Comparison of ENCODE assay signal across 28 mouse cellular contexts in genomic region chr1:134229806-134230575, GRCm38 (mm10). TPM values are rescaled to one million over a fixed set of nuclear protein-coding genes. Genes with fewer than 3 reads are reported as not detected.
DNase-seq lines count a peak whose midpoint lies in the region; ATAC-seq and TF ChIP-seq lines count a peak whose summit lies in the region.
"Had no signal": no experiment of that assay in that cellular context is flagged by ENCODE, and none has a peak within 500 bp of the region (broad histone marks: within the 10 kb centered on the region; RNA-seq: fewer than 3 reads in every experiment).

No protein-coding gene starts in this region.

- H3K27ac ChIP-seq in heart, postnatal 0 days (ENCODE audit: low read depth): peak overlapping the region; percentile 31; the same call in 1 of the 2 replicates
- no peak overlapping the region for H3K27ac ChIP-seq in heart, embryonic 12.5 days (ENCODE audit: poor library complexity, severe bottlenecking)
- H3K27ac ChIP-seq: embryonic facial prominence, embryonic 10.5 days; hindbrain, embryonic 15.5 days; kidney, postnatal 0 days; neural tube, embryonic 12.5 days had no signal

- H3K4me2 ChIP-seq in heart, postnatal 0 days (ENCODE audit: low read depth, low read length): no peak overlapping the region
- no peak overlapping the region for H3K4me2 ChIP-seq in heart, embryonic 12.5 days
- H3K4me2 ChIP-seq: hindbrain, embryonic 15.5 days; neural tube, embryonic 12.5 days had no signal

- intact Hi-C loops in heart, postnatal 10 days (cut with DNase I): no loop called here

- H3K4me1 ChIP-seq in heart, postnatal 0 days (ENCODE audit: control insufficient read depth, insufficient read depth): peaks cover 39% of the 10 kb centered on the region
- H3K4me1 ChIP-seq in heart, embryonic 12.5 days (replicated peaks): peaks cover 53% of the 10 kb centered on the region

- H3K27me3 ChIP-seq in heart, postnatal 0 days (ENCODE audit: control insufficient read depth, insufficient read depth, low read length): peaks cover 16% of the 10 kb centered on the region
- H3K27me3 ChIP-seq in heart, embryonic 12.5 days (replicated peaks): peaks cover 29% of the 10 kb centered on the region
- H3K27me3 ChIP-seq: hindbrain, embryonic 15.5 days had no signal

- no peak for TF ChIP-seq EP300 in heart, postnatal 0 days (IDR thresholded peaks at IDR 0.05; ENCODE audit: low read depth)

- H3K4me3 ChIP-seq in heart, postnatal 0 days (ENCODE audit: low read depth, low read length): no peak overlapping the region
- H3K4me3 ChIP-seq in heart, embryonic 12.5 days: no peak overlapping the region
- H3K4me3 ChIP-seq: embryonic facial prominence, embryonic 10.5 days; hindbrain, embryonic 15.5 days; neural tube, embryonic 12.5 days had no signal

- ATAC-seq in heart, postnatal 0 days (ENCODE audit: insufficient read depth, low read depth): no peak
- no peak for ATAC-seq in heart, embryonic 12.5 days (ENCODE audit: insufficient number of reproducible peaks, low FRiP score)
- ATAC-seq: CD4-positive, CD25-positive, alpha-beta regulatory T cell, adult 4 months; forebrain, embryonic 16.5 days had no signal

- TF ChIP-seq CTCF in heart, postnatal 0 days (IDR thresholded peaks at IDR 0.05; ENCODE audit: low read depth): no peak

- DNase-seq in adrenal gland, postnatal 10 days: peak; percentile 17
- DNase-seq in adrenal gland, adult 18-20 months (ENCODE audit: low spot score in 2 of 2): no peak
- DNase-seq in heart, adult 11 months: peak; percentile 97
- no peak for DNase-seq in heart, postnatal 4 days
- no peak for DNase-seq in heart, postnatal 0 days (ENCODE audit: low spot score)
- peak; percentile 54 to 64 for DNase-seq in heart, postnatal 10 days
- DNase-seq: gastrocnemius, postnatal 36 days; kidney, adult 2 months; lung, postnatal 4 days; midbrain, embryonic 14.5 days; thymus, postnatal 14 days had no signal

- no peaks in the 10 kb centered on the region for H3K36me3 ChIP-seq in heart, postnatal 0 days (replicated peaks; ENCODE audit: control insufficient read depth, insufficient read depth, low read length)
- no peaks in the 10 kb centered on the region for H3K36me3 ChIP-seq in heart, embryonic 12.5 days
- H3K36me3 ChIP-seq: embryonic facial prominence, embryonic 10.5 days; hindbrain, embryonic 15.5 days; neural tube, embryonic 12.5 days had no signal

- no peaks in the 10 kb centered on the region for H3K9me3 ChIP-seq in heart, postnatal 0 days (replicated peaks; ENCODE audit: control insufficient read depth, low read length)
- no peaks in the 10 kb centered on the region for H3K9me3 ChIP-seq in heart, embryonic 12.5 days (replicated peaks)
- H3K9me3 ChIP-seq: embryonic facial prominence, embryonic 10.5 days; hindbrain, embryonic 15.5 days; neural tube, embryonic 12.5 days had no signal

- WGBS in heart, postnatal 0 days: 58% methylated on average over 5 of the region's 5 CpGs
- 53% methylated on average over 5 of the region's 5 CpGs for WGBS in heart, embryonic 12.5 days

- no peak overlapping the region for H3K9ac ChIP-seq in heart, postnatal 0 days (replicated peaks; ENCODE audit: low read depth, low read length)
- no peak overlapping the region for H3K9ac ChIP-seq in heart, embryonic 12.5 days
- H3K9ac ChIP-seq: hindbrain, embryonic 15.5 days; neural tube, embryonic 12.5 days had no signal

RNA-seq across cellular contexts. Expression of gene Adora1, which starts 5.2 kb away (rescaled TPM):
- total RNA-seq in adrenal gland, postnatal 10 days (2021): 10 to 100 TPM; 70.4 to 83.0 TPM
- 100 to 1,000 TPM; 111 to 130 TPM for total RNA-seq in adrenal gland, adult 18-20 months (2021)
- total RNA-seq in heart, postnatal 4 days (2021): 1 to 10 TPM; 9.3 to 9.9 TPM
- total RNA-seq in heart, postnatal 0 days (2014; rRNA removed; ENCODE audit: low replicate concordance): 15.5 and 29.2 TPM in 2 replicates
- 11.7 and 12.9 TPM in 2 replicates for polyA plus RNA-seq in heart, postnatal 0 days (2015; fragmentation: Nextera tagmentation; extraction: Ambion mirVana)
- polyA plus RNA-seq in heart, embryonic 12.5 days (2016; fragmentation: Nextera tagmentation; extraction: Ambion mirVana): 7.3 and 9.3 TPM in 2 replicates
- total RNA-seq in heart, postnatal 10 days (2021): 10 to 100 TPM; 12.0 to 19.4 TPM
- total RNA-seq: common myeloid progenitor, adult 5-6 weeks; megakaryocyte-erythroid progenitor cell, adult 5-6 weeks had no signal

RNA-seq across cellular contexts. Expression of gene Mybph, which starts 36.7 kb away (rescaled TPM):
- 1 to 10 TPM; 4.2 to 5.0 TPM for total RNA-seq in adrenal gland, postnatal 10 days (2021)
- under 1 TPM in 1 of 2 experiments, not detected in 1; 0.16 TPM for total RNA-seq in adrenal gland, adult 18-20 months (2021)
- total RNA-seq in heart, postnatal 4 days (2021): not detected
- total RNA-seq in heart, postnatal 0 days (2014; rRNA removed; ENCODE audit: low replicate concordance): not detected in 2 replicates
- polyA plus RNA-seq in heart, postnatal 0 days (2015; fragmentation: Nextera tagmentation; extraction: Ambion mirVana): 0.12 TPM in 2 replicates
- 0.39 and 0.54 TPM in 2 replicates for polyA plus RNA-seq in heart, embryonic 12.5 days (2016; fragmentation: Nextera tagmentation; extraction: Ambion mirVana)
- under 1 TPM in 1 of 2 experiments, not detected in 1; 0.32 TPM for total RNA-seq in heart, postnatal 10 days (2021)
- total RNA-seq: common myeloid progenitor, adult 5-6 weeks; hematopoietic stem cell, adult 5-6 weeks; left cerebral cortex, postnatal 10 days; liver, adult 2 months; megakaryocyte-erythroid progenitor cell, adult 5-6 weeks had no signal
- polyA plus RNA-seq: CD4-positive, CD25-positive, alpha-beta regulatory T cell, adult 4 months; forebrain, embryonic 16.5 days; intestine, embryonic 14.5 days; liver, adult 2 months; spleen, adult 2 months; stomach, embryonic 14.5 days had no signal

RNA-seq across cellular contexts. Expression of gene Chil1, which starts 48.0 kb away (rescaled TPM):
- total RNA-seq in adrenal gland, postnatal 10 days (2021): 1 to 10 TPM; 1.4 to 2.4 TPM
- 1 to 10 TPM; 1.2 to 1.7 TPM for total RNA-seq in adrenal gland, adult 18-20 months (2021)
- under 1 TPM; 0.33 to 0.65 TPM for total RNA-seq in heart, postnatal 4 days (2021)
- total RNA-seq in heart, postnatal 0 days (2014; rRNA removed; ENCODE audit: low replicate concordance): 0.69 TPM in 1 of 2 replicates, not detected in the other
- polyA plus RNA-seq in heart, postnatal 0 days (2015; fragmentation: Nextera tagmentation; extraction: Ambion mirVana): 0.59 and 0.95 TPM in 2 replicates
- 1.2 and 1.3 TPM in 2 replicates for polyA plus RNA-seq in heart, embryonic 12.5 days (2016; fragmentation: Nextera tagmentation; extraction: Ambion mirVana)
- under 1 TPM; 0.53 to 0.55 TPM for total RNA-seq in heart, postnatal 10 days (2021)

RNA-seq across cellular contexts. Expression of gene Myog, which starts 59.8 kb away (rescaled TPM):
- total RNA-seq in adrenal gland, postnatal 10 days (2021): 1 to 10 TPM; 2.0 to 9.6 TPM
- not detected for total RNA-seq in adrenal gland, adult 18-20 months (2021)
- total RNA-seq in heart, postnatal 4 days (2021): under 1 TPM; 0.48 to 0.52 TPM
- not detected in 2 replicates for total RNA-seq in heart, postnatal 0 days (2014; rRNA removed; ENCODE audit: low replicate concordance)
- 0.25 and 0.31 TPM in 2 replicates for polyA plus RNA-seq in heart, postnatal 0 days (2015; fragmentation: Nextera tagmentation; extraction: Ambion mirVana)
- 1.2 and 2.1 TPM in 2 replicates for polyA plus RNA-seq in heart, embryonic 12.5 days (2016; fragmentation: Nextera tagmentation; extraction: Ambion mirVana)
- not detected for total RNA-seq in heart, postnatal 10 days (2021)
- total RNA-seq: common myeloid progenitor, adult 5-6 weeks; hematopoietic stem cell, adult 5-6 weeks; layer of hippocampus, postnatal 14 days; left cerebral cortex, postnatal 10 days; liver, adult 2 months; megakaryocyte-erythroid progenitor cell, adult 5-6 weeks had no signal
- polyA plus RNA-seq: CD4-positive, CD25-positive, alpha-beta regulatory T cell, adult 4 months; forebrain, embryonic 16.5 days; hindbrain, embryonic 15.5 days; intestine, embryonic 14.5 days; large intestine, adult 2 months; liver, adult 2 months; midbrain, embryonic 14.5 days; spleen, adult 2 months had no signal

Comparison
In these comparisons a context has a peak if more than half of its experiments do, and no peak if none do; other contexts are left out.
1. DNase-seq: peak in adrenal gland, postnatal 10 days (single experiment), heart, adult 11 months (single experiment) and heart, postnatal 10 days (2 of 2); none in adrenal gland, adult 18-20 months (0 of 2), heart, postnatal 4 days (single experiment) and heart, postnatal 0 days (single experiment).